Mouse (Mus musculus) cerebral cortex, adult 2 months (tissue): ENCODE data around the gene Shisa4.

Experiments used
- WGBS: fragments of 180-500 bp; shearing (Covaris S2); methylation state at CpG from one replicate; pipeline ENCODE4 v1.1.7; 2018; 5-methylcytosine and 5-hydroxymethylcytosine counted together

The Shisa4 gene

DNA sequence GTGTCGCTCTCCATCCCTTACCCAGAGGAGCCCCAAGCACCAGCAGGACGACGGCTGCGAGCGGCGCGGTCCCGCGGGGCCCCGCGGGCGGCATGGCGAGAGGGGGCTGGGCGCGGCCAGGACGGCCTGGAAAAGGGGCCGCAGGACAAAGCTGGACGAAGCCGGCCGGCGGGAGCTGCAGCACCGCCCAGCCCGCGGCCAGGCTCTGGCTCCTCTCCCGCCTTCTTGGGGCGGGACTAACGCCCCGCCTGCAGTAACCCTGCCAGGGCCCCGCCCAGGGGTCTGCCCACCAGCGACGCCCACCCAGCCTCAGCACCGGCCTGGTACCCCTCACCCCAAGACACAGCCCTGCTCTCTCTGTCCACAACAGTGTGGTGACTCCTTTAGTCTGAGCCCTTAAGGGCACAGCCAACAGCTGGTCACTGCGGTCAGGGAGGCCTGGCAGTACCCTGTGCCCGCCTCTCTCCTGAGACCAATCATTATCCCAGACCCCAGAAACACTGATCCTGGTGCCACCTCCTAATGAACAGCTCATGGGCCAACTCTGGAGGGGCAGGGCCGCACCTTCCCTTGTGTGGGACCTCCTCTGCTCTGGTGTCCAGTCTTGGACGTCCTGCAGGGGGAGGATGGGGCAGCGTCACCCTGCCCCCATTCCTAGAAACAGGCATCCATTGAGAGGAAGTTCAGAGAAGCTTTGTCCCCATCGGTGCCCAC is at the start of gene Shisa4:
Gene Shisa4, minus strand, starts transcription at position 370 of the 714 bp plus-strand sequence.
- WGBS = 1% methylated on average over 38 of the region's 38 CpGs

DNA sequence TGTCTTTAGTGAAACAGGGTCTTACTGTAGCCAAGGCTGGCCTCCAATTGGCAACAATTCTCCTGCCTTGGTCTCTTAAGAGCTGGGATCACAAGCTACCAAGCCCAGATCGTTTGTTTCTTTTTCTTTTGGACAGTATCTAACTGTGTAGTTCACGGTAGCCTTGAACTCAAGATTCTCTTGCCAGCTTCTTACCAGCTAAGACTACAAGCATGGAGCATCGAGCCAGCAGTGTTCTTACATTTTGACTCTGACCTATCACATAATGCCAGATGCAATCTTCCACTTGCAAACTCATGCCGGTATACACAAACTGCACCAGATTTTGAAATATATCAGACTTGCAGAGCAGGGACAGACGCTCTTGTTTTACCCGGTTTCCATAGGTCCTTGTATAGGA is 47.7 kb upstream of the Shisa4 start:
- 77% methylated on average over 6 of the region's 6 CpGs for WGBS

DNA sequence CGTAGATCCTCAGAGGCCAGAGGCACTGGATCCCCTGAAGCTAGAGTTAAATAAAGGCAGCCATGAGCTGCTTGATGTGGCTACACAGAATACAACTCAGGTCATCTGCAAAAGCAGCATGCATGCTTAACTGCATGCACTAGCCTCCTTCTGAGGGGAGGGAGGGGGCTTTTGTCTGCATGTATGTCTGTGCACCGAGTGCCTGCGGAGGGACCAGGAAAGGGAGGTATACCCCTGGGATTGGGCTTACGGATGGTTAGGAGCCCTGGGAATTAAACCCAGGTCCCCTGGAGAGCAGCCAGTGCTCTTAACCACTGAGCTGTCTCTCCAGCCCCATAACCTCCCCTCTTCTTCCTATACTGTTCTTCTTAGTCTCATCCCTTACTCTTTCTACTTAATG is 37.1 kb upstream of the Shisa4 start:
- WGBS = 86% methylated on average over 4 of the region's 4 CpGs

DNA sequence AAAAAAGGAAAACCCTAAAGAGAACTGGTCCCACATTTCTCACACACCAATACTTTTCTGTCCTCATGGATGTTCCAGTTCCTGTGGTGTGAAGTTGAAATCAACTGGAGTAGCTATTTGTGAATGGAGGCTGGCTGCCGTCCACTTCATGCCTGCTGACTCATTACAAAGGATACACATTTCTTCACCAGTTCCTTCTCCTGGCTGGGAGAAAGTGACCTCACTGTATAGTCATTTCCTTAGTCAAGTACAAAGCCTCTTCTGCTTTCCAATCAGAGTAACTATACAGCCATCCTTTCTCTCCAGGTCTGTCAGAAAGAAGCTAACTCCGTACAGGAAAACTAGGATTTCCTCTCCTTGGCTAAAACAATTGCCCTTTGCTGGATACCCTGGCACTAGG is 35.9 kb upstream of the Shisa4 start:
- WGBS = 21% methylated on average over 2 of the region's 2 CpGs

DNA sequence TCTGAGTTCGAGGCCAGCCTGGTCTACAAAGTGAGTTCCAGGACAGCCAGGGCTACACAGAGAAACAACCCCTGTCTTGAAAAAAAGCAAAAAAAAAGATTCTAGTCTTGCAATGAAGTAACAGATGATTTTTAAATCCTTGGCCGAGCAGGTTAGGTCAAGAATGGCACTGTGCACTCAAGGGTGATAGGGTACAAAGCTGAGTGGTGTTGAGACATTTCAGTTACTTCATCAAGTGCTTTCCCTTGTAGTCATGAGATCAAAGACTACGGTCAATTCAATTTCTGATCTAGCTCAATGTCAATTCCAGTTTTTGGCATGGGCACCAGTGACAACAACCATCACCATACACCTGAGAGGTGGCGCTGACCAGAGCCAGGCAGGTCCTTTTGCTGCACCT is 33.9 kb upstream of the Shisa4 start:
- WGBS = 96% methylated on average over 4 of the region's 4 CpGs

DNA sequence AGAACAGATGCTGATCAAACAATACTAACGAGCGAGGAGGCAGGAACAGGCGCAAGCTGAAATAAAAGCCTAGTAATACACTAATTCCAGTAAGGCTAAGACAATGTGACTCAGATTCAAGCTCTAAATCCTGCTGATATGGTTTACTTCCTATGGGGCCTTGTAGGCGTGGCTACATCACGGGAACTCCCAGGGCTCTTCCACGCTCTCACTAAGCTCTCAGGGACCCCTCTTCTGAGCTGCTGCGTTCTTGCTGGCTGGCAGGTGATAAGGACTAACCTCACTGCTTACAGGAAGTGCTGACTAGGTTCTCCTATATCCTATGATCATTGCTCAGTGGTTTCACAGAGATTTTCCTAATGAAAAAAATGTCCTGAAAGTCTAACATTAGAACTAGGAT is 30.3 kb upstream of the Shisa4 start:
- 70% methylated on average over 7 of the region's 7 CpGs for whole genome bisulfite sequencing

DNA sequence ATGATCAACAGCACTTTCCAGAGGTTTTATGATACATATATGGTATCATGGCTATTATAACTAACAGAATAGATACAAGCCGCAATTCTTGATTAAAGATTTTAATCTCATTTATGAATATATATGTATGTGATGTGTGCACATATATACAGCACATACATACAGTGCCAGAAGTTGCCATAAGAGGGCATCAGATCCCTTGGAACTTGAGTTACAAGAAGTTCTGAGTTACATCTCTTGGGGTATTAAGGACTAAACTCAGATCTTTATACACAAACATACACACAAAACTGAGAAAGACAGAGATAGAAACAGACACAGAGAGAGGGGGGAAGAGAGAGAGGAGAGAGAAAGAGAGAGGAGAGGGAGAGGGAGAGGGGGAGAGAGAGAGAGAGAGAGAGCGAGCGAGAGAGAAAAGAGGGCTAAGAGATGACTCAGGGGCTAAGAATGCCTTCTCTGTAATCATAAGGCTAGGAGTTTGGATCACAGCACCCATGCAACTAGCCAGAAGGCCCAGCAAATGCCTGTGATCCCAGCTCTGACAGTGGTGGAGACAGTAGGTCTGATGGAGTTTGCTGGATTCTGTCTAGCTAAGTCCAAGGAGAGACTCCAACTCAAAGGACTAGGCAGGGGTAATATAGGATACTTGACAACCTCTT is 26.5 kb upstream of the Shisa4 start:
- 90% methylated on average over 3 of the region's 3 CpGs for WGBS

DNA sequence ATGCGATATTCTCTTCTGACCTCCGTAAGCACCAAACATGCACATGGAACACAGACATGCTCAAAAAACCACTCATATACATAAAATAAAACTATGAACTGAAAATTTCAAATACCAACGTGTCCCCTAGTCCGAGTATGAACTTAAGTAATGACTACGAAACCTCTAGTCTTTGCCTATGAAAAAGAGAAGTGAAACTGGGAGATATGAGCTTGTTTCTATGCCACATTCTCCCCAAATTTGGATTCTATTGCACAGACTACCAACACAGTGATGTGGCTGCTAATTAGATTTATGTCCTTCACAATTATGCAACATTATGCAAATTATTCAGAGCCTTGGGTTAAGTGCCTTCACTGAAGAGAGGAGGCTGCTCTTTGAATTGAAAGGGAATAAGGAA is 24.4 kb upstream of the Shisa4 start:
- WGBS = 88% methylated on average over 5 of the region's 5 CpGs

DNA sequence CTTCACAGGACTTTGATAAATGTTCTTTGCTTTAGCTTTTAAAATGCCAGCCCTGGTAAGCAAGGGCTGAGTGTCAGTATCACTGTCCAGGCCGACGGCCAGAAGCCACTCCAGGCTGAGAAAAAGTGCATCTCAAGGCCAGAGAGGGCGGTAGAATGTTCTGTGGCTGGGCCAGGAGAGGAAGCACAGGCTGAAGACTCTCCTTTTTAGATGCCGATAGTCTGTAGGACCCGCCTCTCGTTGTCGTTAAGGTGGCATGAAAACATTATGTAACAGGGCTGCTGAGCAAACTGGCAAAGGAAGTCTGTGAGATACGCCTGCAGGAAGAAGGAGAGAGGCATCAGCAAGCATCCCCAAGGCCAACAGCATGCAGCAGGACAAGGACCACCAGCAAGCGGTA is 10.1 kb upstream of the Shisa4 start:
- 42% methylated on average over 9 of the region's 9 CpGs for WGBS

DNA sequence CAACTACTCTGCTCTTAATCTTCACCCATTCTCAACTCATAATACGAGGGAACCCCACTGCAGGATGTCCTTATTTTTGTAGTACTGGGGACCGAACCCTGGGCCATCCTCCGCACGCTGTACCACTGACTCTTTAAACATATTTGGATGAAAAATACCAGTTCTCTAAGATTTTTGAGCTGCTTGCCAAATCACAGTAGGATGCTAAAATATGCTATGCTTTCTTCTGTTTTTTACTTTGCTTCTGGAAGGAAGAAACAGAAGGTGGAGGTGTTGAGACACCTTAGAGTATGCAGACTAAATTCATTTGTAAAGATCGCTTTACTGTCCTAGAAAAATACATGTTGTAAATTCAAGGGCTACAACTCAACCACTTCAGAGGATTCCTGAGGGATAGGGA is 9.1 kb upstream of the Shisa4 start:
- WGBS = 66% methylated on average over 5 of the region's 5 CpGs

DNA sequence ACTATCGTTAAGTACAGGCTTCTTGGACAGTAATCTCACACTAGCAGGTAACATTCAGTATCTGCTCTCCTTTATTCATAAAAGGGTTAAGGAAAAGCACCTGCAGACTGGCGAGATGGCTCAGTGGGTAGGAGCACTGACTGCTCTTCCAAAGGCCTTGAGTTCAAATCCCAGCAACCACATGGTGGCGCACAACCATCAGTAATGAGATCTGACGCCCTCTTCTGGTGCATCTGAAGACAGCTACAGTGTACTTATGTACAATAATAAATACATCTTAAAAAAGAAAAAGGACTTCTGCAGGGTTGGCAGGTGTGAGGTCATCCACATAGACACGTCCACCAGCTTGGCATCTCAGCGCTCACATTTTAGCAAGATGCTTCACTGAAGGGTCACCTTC is 6.5 kb upstream of the Shisa4 start:
- WGBS = 58% methylated on average over 6 of the region's 6 CpGs

DNA sequence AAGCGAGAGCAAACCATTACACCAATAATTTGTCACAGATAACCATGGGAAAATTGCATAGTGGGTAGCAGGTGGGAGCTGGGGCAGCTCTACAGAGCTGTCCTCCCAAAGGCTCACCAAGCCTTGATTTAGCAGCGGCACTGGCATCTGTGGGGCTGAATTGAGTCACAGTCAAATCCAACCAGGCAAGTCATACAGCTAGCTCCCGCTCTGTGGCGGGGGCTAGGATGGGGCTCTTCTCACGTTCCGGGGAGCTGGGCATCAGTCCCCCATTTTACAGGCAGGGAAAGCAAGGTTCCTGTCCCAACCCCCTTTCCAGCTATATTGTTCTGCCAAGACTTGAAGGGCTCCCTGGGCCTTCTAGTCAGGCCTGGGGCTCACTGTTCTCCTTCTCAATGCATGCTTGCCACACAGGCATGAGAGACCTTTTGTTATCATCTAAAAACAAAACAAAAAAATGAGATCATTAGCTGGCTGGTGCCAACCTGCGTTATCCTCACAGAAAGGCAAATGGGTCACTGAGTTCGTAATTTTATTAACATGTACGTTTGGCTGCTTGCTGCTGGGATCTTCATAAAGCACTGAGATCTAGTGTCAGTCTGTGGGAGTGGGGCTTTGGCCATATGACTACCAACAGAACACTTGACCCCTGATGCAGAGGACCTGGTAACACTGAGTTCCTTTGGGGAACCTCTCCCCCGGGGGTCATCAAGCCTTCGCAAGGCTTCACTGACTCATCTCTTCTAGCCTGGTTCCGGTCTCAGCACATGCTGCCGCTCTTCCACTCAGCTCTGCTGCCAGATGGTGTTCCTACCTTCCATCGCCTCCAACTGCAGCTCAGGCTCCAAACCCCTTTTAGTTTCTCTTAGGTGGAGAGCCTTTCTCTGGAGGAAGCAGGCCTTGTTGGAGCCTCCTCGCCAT is 5.3 kb upstream of the Shisa4 start:
- 28% methylated on average over 15 of the region's 15 CpGs for WGBS

DNA sequence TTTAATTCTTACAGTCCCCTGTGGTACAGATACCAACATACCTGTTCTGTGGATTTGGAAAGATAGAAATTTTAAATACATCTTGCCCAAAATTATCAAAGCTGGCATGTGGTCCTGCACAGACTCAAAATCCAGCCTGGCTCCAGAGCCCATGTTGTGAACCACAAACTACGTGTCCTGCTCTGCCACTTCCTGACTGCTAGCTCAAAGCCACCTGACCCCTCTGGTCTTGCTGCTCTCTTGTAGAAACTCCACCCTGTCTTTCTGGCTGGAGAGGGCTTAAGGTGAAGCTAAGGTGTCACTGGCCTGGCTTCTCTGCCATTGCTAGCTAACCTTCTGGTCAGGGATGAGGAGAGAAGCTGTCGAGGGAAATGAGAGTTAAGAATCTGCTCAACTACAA is 4.0 kb upstream of the Shisa4 start:
- WGBS = 39% methylated on average over 2 of the region's 2 CpGs

DNA sequence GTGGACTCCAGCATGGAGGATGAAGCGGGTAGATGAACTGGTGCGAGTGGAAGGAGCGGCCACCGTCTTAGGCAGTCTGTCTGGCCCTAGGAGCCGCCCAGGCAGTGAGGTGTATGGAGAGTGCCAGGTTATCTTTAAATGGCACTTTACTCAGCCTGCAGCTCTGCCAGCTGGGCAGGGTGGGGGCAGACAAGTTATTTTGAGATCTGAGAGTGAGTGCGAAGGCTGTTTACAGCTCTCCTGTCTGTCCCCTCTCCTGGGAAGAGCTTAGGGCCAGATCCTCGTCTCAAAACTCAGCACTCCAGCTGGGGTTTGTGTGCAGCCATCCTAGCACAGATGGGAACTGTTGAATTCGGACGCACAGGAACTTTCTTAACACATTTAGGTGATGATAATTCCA is 3.5 kb upstream of the Shisa4 start:
- 28% methylated on average over 9 of the region's 9 CpGs for WGBS

DNA sequence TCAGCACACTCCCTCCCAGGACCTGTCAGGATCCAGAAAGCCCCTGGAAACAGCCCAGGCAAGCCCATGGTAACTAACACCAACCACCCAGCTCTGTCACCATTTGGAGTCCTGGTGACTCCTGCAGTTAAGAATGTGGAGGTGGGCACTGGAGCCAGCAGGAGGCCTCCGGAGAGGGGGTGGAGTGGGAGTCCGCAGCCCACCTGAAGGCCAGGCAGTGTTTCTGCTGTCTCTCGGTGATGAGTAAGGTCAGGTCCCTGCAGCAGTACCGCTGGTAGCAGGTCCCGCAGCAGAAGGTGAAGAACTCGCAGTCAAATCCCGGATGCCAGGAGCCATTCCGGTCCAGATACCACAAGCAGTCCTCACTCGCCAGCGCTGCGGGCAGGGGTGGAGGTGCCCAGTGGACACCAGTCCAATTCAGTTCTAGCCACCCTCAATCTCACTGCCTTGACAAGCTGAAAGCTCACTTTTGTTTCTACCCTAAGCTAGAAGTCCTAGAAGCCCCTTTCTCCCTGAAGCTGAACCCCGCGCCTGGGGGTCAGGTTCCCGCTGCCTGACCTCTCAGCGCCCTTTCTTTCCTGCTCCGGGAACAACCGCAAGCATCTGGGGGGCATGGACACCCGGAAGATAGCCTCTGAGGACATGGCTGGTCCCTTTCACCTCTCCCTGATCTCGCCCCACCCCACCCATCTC is 716 bp downstream of the Shisa4 start:
- 3% methylated on average over 19 of the region's 19 CpGs for WGBS

DNA sequence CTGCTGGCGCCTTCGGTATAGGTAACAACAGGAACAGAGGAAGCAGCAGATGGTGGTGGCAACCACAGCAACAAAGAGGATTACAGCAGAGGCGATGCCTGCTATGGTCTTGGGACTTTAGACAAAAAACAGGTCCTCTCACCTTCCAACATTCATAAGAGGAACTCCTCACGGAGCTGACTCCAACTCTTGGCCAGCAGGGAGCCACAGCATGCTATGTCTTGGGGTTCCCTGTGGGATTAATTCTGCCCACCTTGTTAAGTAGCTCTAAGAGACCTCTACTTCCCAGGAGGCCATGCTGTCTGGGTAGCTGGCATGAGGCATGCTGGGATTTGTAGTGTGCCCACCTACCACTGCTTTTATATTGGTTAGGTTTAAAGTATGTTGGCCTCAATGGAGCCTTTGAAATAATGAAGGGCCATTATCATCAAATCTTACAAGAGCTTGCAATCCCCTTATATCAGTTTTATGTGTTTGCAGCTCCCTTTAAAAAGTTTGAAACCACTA is 1.8 kb downstream of the Shisa4 start:
- WGBS = 50% methylated on average over 4 of the region's 4 CpGs

DNA sequence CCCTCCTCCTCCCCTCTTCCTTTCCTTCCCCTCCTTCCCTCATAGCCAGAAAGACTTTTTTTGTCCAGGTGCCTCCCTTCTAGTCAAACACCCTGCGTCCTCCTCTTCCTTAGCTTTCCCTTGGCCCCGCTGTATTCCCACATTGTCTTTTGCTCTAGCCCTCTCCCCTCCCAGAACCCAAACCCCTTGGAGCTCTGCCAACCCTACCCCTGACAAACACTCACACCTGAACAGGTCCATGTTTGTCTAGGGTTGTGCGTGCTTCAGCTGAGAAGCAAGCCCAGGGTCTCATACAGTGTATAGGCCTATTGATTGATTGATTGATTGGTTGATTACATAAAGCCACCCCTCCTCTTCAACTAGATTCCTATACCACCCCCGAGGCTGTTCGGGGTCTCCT is 5.6 kb downstream of the Shisa4 start:
- WGBS = 70% methylated on average over 5 of the region's 5 CpGs

DNA sequence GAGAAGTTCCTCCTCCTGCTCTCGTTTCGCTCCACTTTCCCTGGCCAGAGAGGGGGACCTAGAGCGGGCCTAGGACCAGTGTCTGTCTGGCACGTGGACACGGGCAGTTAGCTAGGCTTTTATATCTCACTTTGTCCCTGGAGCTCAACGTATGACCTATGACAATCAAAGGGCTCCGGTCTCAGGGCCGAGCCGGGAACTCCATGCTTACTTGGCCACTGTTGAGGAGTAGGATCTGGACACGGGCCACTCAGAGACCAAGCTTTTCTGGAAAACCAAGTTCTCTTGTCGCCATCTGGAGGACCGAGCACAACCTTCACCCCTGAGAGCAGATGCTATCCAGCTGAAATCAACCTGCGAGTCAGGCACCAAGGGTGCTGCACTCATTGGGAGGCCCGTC is 6.1 kb downstream of the Shisa4 start:
- WGBS = 5% methylated on average over 14 of the region's 14 CpGs

DNA sequence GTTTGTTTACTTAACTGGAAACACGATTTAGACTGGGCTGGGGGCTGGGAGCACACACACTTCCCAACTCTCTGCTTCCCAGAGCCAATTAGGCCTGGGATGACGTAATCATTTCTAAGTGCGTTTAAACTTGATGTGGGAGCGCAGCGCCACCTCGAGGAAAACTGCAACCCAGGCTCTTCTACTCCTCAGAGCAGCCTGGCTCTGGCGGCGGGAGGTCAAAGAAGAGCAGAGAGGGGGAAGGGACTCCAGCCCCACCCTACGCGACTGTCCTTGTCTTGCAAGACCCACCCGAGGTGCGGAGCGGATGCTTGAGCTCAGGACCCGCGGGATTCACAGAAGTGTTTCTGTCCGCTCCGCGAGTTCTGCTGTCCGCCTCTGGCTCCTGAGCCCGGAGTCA is 6.8 kb downstream of the Shisa4 start:
- WGBS = under 1% methylated on average over 20 of the region's 20 CpGs

DNA sequence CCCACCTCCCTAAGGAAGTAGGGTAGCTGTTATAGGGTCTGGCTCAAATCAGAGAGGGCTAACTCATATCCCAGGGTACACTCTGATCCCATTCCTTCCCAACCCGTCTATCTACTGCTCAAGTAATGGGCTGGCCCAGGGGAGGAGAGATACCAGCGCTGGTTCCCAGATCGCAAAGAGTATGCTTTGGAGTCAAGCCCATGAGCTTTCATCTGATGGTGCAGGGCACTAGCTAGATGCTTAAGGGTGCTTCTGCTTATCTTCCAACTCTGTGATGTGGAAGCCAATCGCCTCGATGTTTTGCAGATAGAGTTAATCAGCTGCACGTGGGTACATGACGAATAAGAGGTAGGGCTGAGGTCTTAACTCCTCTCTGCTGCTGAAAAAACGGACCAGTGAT is 7.4 kb downstream of the Shisa4 start:
- WGBS = 60% methylated on average over 8 of the region's 8 CpGs

DNA sequence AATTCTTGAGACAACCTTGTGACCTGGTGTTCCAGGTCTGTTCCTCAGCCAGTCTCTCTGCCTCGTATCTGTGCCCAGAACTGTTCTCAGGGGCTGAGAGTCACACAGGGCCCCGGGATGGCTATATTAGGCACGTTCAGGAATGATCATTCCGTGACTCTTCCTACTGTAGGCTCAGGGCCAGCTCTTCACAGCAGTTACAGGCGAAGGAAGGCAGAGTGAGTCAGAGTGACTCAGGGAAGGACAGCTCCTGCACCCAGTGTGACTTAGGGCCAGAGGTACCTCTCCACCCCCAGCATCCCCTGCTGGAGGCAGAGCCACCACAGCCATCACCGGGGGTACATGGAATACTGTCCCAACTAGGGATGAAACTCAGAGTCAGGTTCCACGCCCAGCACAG is 8.0 kb downstream of the Shisa4 start:
- 49% methylated on average over 7 of the region's 7 CpGs for WGBS

DNA sequence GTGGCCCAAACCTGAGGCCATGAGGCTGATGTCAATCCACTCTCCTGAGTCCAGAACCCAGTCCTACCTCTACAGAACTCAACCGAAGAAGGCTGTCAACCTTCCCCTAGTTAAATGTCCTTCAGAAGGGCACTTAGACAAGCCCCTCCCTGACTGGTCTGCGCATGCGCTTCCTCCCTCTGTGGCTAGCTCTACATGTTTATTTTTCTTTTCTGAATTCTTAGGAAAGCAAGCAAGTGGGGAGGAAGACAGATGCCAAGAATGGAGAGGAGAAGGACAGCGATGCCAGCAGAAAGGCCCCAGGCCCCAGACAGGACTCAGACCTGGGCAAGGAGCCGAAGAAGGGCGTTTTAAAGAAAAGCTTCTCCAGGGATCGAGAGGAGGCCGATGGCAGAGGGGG is 11.6 kb downstream of the Shisa4 start:
- WGBS = 79% methylated on average over 8 of the region's 8 CpGs
